Mouse (Mus musculus) stomach, embryonic 15.5 days (tissue): Measurements from ENCODE around the gene Asic4. TPM values are rescaled to one million over a fixed set of nuclear protein-coding genes. Genes with fewer than 3 reads are reported as not detected.

Experiments
- ATAC-seq: fragments of 200-750 bp; cut with Nextera tagmentation; 2 replicates; pipeline ENCODE4 v1.8.0; 2017; ENCODE audit warnings: low read depth, moderate number of reproducible peaks, moderate TSS enrichment; ENCODE audit not compliant: insufficient read depth, low FRiP score
- H3K27ac ChIP-seq: fragments of 300-500 bp; sonication (generic); 2 replicates; pipeline ENCODE4 v1.5.1; 2015; ENCODE audit warnings: mild to moderate bottlenecking, inconsistent platforms
- H3K27me3 ChIP-seq: fragments of 300-500 bp; sonication (generic); replicated peaks from 2 replicates; pipeline ENCODE4 v1.6.1; 2015; ENCODE audit warnings: inconsistent platforms
- H3K36me3 ChIP-seq: fragments of 300-500 bp; sonication (generic); 2 replicates; pipeline ENCODE4 v1.6.1; 2015; ENCODE audit warnings: inconsistent platforms
- H3K4me1 ChIP-seq: fragments of 300-500 bp; sonication (generic); 2 replicates; pipeline ENCODE4 v1.6.1; 2015; ENCODE audit warnings: inconsistent platforms
- H3K4me2 ChIP-seq: fragments of 300-500 bp; sonication (generic); 2 replicates; pipeline ENCODE4 v1.6.1; 2015; ENCODE audit warnings: mild to moderate bottlenecking, inconsistent platforms
- H3K4me3 ChIP-seq: fragments of 300-500 bp; sonication (generic); replicated peaks from 2 replicates; pipeline ENCODE4 v1.5.1; 2015; ENCODE audit warnings: inconsistent platforms
- H3K9ac ChIP-seq: fragments of 300-500 bp; sonication (generic); 2 replicates; pipeline ENCODE4 v1.6.1; 2015; ENCODE audit warnings: inconsistent platforms
- H3K9me3 ChIP-seq: fragments of 300-500 bp; sonication (generic); 2 replicates; pipeline ENCODE4 v1.6.1; 2016; ENCODE audit warnings: inconsistent platforms
- WGBS: fragments of 180-500 bp; shearing (Covaris S2); methylation state at CpG from one replicate; pipeline ENCODE4 v1.1.7; 2015; 5-methylcytosine and 5-hydroxymethylcytosine counted together
- polyA plus RNA-seq: library from polyadenylated mRNA; unstranded; fragments of >200 nt; fragmentation: Nextera tagmentation; extraction: Ambion mirVana; gene quantifications from 2 replicates; pipeline ENCODE4 v1.2.1, GENCODE M21; 2015

Gene Asic4
- polyA plus RNA-seq, 1 experiment from 2014 or later: 2.1 TPM

GRCm38 (mm10) chr1:75445141-75445701, 5.0 kb upstream of the Asic4 start:
- H3K27ac ChIP-seq: no peak overlapping the region; the same call in 1 of the 2 replicates
- peak overlapping the region; percentile 46 for H3K4me2 ChIP-seq
- WGBS: 7% methylated on average over 9 of the region's 9 CpGs
- peaks cover 50% of the 10 kb centered on the region for H3K4me1 ChIP-seq
- ATAC-seq: peak; percentile 4; the same call in 1 of the 2 replicates
- peaks cover 5% of the 10 kb centered on the region for H3K36me3 ChIP-seq
- H3K9me3 ChIP-seq: no peaks in the 10 kb centered on the region
- H3K9ac ChIP-seq: no peak overlapping the region
- H3K27me3 ChIP-seq: peaks cover 39% of the 10 kb centered on the region
- H3K4me3 ChIP-seq: no peak overlapping the region; the same call in 1 of the 2 replicates

- H3K4me2 ChIP-seq: peak overlapping the region; percentile 46
- ATAC-seq: peak; percentile 25; the same call in 1 of the 2 replicates
- peak overlapping the region; percentile 8; the same call in 1 of the 2 replicates for H3K4me3 ChIP-seq
- 2% methylated on average over 22 of the region's 22 CpGs for whole genome bisulfite sequencing
- H3K9me3 ChIP-seq: no peaks in the 10 kb centered on the region
- no peak overlapping the region; the same call in 1 of the 2 replicates for H3K27ac ChIP-seq
- H3K36me3 ChIP-seq: no peaks in the 10 kb centered on the region; the same call in 1 of the 2 replicates
- peaks cover 57% of the 10 kb centered on the region for H3K4me1 ChIP-seq
- H3K9ac ChIP-seq: no peak overlapping the region
- H3K27me3 ChIP-seq: peaks cover 46% of the 10 kb centered on the region
Observed at GRCm38 (mm10) chr1:75445751-75446611, 4.3 kb upstream of the Asic4 start.

GRCm38 (mm10) chr1:75446656-75447055, 3.6 kb upstream of the Asic4 start:
- no peaks in the 10 kb centered on the region; the same call in 1 of the 2 replicates for H3K36me3 ChIP-seq
- peak overlapping the region; percentile 46 for H3K4me2 ChIP-seq
- ATAC-seq: no peak
- H3K4me3 ChIP-seq: no peak overlapping the region
- peaks cover 53% of the 10 kb centered on the region for H3K27me3 ChIP-seq
- H3K9me3 ChIP-seq: no peaks in the 10 kb centered on the region
- H3K9ac ChIP-seq: no peak overlapping the region
- H3K27ac ChIP-seq: no peak overlapping the region; the same call in 1 of the 2 replicates
- 7% methylated on average over 20 of the region's 20 CpGs for WGBS
- peaks cover 63% of the 10 kb centered on the region for H3K4me1 ChIP-seq

- Histone ChIP-seq H3K4me1 (peaks cover 63% of the 10 kb centered on the region), H3K9ac (no peak overlapping the region), H3K4me2 (peak overlapping the region; percentile 32), H3K36me3 (no peaks in the 10 kb centered on the region; the same call in 1 of the 2 replicates), H3K4me3 (peak overlapping the region; percentile 3; the same call in 1 of the 2 replicates), H3K27ac (no peak overlapping the region; the same call in 1 of the 2 replicates), H3K9me3 (no peaks in the 10 kb centered on the region), H3K27me3 (peaks cover 61% of the 10 kb centered on the region)
- 8% methylated on average over 10 of the region's 10 CpGs for WGBS
- no peak for ATAC-seq
Observed at GRCm38 (mm10) chr1:75447265-75448051, 2.8 kb upstream of the Asic4 start.

- Histone ChIP-seq H3K9ac (no peak overlapping the region), H3K36me3 (no peaks in the 10 kb centered on the region), H3K4me1 (peaks cover 63% of the 10 kb centered on the region), H3K27me3 (peaks cover 64% of the 10 kb centered on the region), H3K4me2 (peak overlapping the region; percentile 32), H3K27ac (no peak overlapping the region; the same call in 1 of the 2 replicates), H3K4me3 (no peak overlapping the region), H3K9me3 (no peaks in the 10 kb centered on the region)
- WGBS: 7% methylated on average over 7 of the region's 7 CpGs
- ATAC-seq: no peak
Observed at GRCm38 (mm10) chr1:75448052-75448431, 2.2 kb upstream of the Asic4 start.

- ATAC-seq: no peak
- 2% methylated on average over 14 of the region's 14 CpGs for WGBS
- H3K4me1 ChIP-seq: peaks cover 63% of the 10 kb centered on the region
- H3K27ac ChIP-seq: peak overlapping the region; percentile 26; the same call in 1 of the 2 replicates
- H3K36me3 ChIP-seq: no peaks in the 10 kb centered on the region
- H3K4me2 ChIP-seq: peak overlapping the region; percentile 33; the same call in 1 of the 2 replicates
- peaks cover 68% of the 10 kb centered on the region for H3K27me3 ChIP-seq
- no peak overlapping the region for H3K9ac ChIP-seq
- H3K9me3 ChIP-seq: no peaks in the 10 kb centered on the region
- H3K4me3 ChIP-seq: 0 out of 2 replicates have a peak overlapping the region, but pooled peaks have one; percentile 1
Observed at GRCm38 (mm10) chr1:75448937-75449336, 1.3 kb upstream of the Asic4 start.

- Histone ChIP-seq H3K36me3 (no peaks in the 10 kb centered on the region), H3K9me3 (no peaks in the 10 kb centered on the region), H3K4me2 (peak overlapping the region; percentile 48; the same call in 1 of the 2 replicates), H3K27ac (no peak overlapping the region), H3K27me3 (peaks cover 73% of the 10 kb centered on the region), H3K4me1 (peaks cover 63% of the 10 kb centered on the region), H3K9ac (no peak overlapping the region), H3K4me3 (no peak overlapping the region; the same call in 1 of the 2 replicates)
- ATAC-seq: no peak
- 14% methylated on average over 8 of the region's 8 CpGs for WGBS
Observed at GRCm38 (mm10) chr1:75449377-75450135, 680 bp upstream of the Asic4 start.

GRCm38 (mm10) chr1:75451900-75452299, 1.7 kb downstream of the Asic4 start:
- 65% methylated on average over 5 of the region's 5 CpGs for WGBS
- Histone ChIP-seq H3K4me1 (peaks cover 44% of the 10 kb centered on the region), H3K4me2 (no peak overlapping the region), H3K4me3 (no peak overlapping the region), H3K27ac (no peak overlapping the region), H3K36me3 (no peaks in the 10 kb centered on the region), H3K9ac (no peak overlapping the region), H3K9me3 (no peaks in the 10 kb centered on the region), H3K27me3 (peaks cover 80% of the 10 kb centered on the region)
- no peak for ATAC-seq

GRCm38 (mm10) chr1:75455433-75455832, 5.2 kb downstream of the Asic4 start:
- Histone ChIP-seq H3K9me3 (no peaks in the 10 kb centered on the region), H3K36me3 (no peaks in the 10 kb centered on the region), H3K4me1 (peaks cover 32% of the 10 kb centered on the region), H3K27ac (no peak overlapping the region), H3K4me3 (no peak overlapping the region), H3K27me3 (peaks cover 51% of the 10 kb centered on the region), H3K4me2 (no peak overlapping the region), H3K9ac (no peak overlapping the region)
- ATAC-seq: no peak
- 74% methylated on average over 3 of the region's 3 CpGs for WGBS

GRCm38 (mm10) chr1:75455948-75456347, 5.7 kb downstream of the Asic4 start:
- Histone ChIP-seq H3K4me2 (no peak overlapping the region), H3K36me3 (no peaks in the 10 kb centered on the region), H3K9me3 (no peaks in the 10 kb centered on the region), H3K4me1 (peaks cover 26% of the 10 kb centered on the region), H3K27ac (no peak overlapping the region), H3K4me3 (no peak overlapping the region), H3K9ac (no peak overlapping the region), H3K27me3 (peaks cover 46% of the 10 kb centered on the region)
- WGBS: 47% methylated on average over 5 of the region's 5 CpGs
- ATAC-seq: no peak
